Mouse (Mus musculus) CH12.LX (cell line): ENCODE results near the gene Ryk. TPM values are rescaled to one million over a fixed set of nuclear protein-coding genes. Genes with fewer than 3 reads are reported as not detected.

Experiments used
- DNase-seq: peaks from one replicate; pipeline ENCODE4 v3.0.0-alpha.2; 2013; ENCODE audit errors: extremely low read depth
- H3K27ac ChIP-seq: 2 replicates; pipeline ENCODE4 v1.5.1; 2012; ENCODE audit warnings: low read depth, mild to moderate bottlenecking, control low read depth, moderate library complexity; ENCODE audit not compliant: insufficient read depth
- H3K27me3 ChIP-seq: replicated peaks from 2 replicates; pipeline ENCODE3; 2012; ENCODE audit warnings: inconsistent platforms
- H3K36me3 ChIP-seq, 2 experiments: replicated peaks in 1 of 2; 2 replicates each; pipeline versions ENCODE3 to v1.6.1; 2012; ENCODE audit warnings: inconsistent platforms in 1 of 2, low read length in 1 of 2, mild to moderate bottlenecking in 1 of 2, mixed read lengths in 1 of 2, moderate library complexity in 1 of 2; ENCODE audit not compliant: control insufficient read depth in 1 of 2, insufficient read depth in 1 of 2
- H3K4me1 ChIP-seq, 2 experiments: 2 replicates each; pipeline ENCODE4 v1.6.1; 2012; ENCODE audit warnings: inconsistent platforms in 1 of 2, moderate library complexity in 1 of 2; ENCODE audit not compliant: insufficient read depth in 2 of 2, control insufficient read depth in 1 of 2
- H3K4me2 ChIP-seq: 2 replicates; pipeline ENCODE4 v1.6.1; 2012; ENCODE audit warnings: low read depth, mild to moderate bottlenecking, control low read depth; ENCODE audit not compliant: poor library complexity, insufficient read depth, severe bottlenecking
- H3K4me3 ChIP-seq, 3 experiments: fragments of 150-350 bp in 1 of 3; sonication (generic) in 1 of 3; replicated peaks in 1 of 3; 2 replicates each; pipeline versions ENCODE3 to v1.5.1; 2011 to 2012; ENCODE audit warnings: low read depth in 2 of 3, low read length in 2 of 3, mild to moderate bottlenecking in 2 of 3, moderate library complexity in 2 of 3, control low read depth in 1 of 3, improper control_type of control experiment in 1 of 3, inconsistent platforms in 1 of 3, mixed read lengths in 1 of 3; ENCODE audit not compliant: poor library complexity in 1 of 3
- H3K79me2 ChIP-seq: replicated peaks from 2 replicates; pipeline ENCODE4 v1.6.1; 2012; ENCODE audit warnings: mild to moderate bottlenecking, moderate library complexity; ENCODE audit not compliant: control insufficient read depth, poor library complexity, insufficient read depth, severe bottlenecking; ENCODE audit errors: extremely low read depth
- H3K9ac ChIP-seq: 2 replicates; pipeline ENCODE4 v1.6.1; 2012; ENCODE audit warnings: low read depth, mild to moderate bottlenecking, control low read depth, moderate library complexity; ENCODE audit not compliant: insufficient read depth
- H3K9me3 ChIP-seq: replicated peaks from 2 replicates; pipeline ENCODE3; 2012; ENCODE audit warnings: low read length, inconsistent platforms, mixed read lengths
- BHLHE40 ChIP-seq: IDR thresholded peaks from 2 replicates; pipeline ENCODE4 v1.6.1; 2011; ENCODE audit warnings: mild to moderate bottlenecking, low read depth, low read length, improper control_type of control experiment
- CTCF ChIP-seq, 2 experiments: IDR thresholded peaks in 1 of 2; conservative IDR thresholded peaks in 1 of 2; 2 replicates each; pipeline ENCODE4 v1.5.1; 2011 to 2012; ENCODE audit warnings: low read depth in 2 of 2, low read length in 2 of 2, improper control_type of control experiment in 1 of 2, inconsistent platforms in 1 of 2, mild to moderate bottlenecking in 1 of 2, moderate library complexity in 1 of 2
- ELF1 ChIP-seq: IDR thresholded peaks from 2 replicates; pipeline ENCODE4 v1.6.1; 2014; ENCODE audit warnings: low read depth, mild to moderate bottlenecking, inconsistent platforms, low read length, improper control_type of control experiment
- ETS1 ChIP-seq: conservative IDR thresholded peaks from 2 replicates; pipeline ENCODE4 v1.6.1; 2012; ENCODE audit warnings: low read depth, mild to moderate bottlenecking, inconsistent platforms, low read length, improper control_type of control experiment, moderate library complexity
- GABPA ChIP-seq: IDR thresholded peaks from 2 replicates; pipeline ENCODE4 v1.6.1; 2012; ENCODE audit warnings: low read depth, low read length, improper control_type of control experiment, inconsistent platforms; ENCODE audit not compliant: insufficient replicate concordance
- HCFC1 ChIP-seq: IDR thresholded peaks from 2 replicates; pipeline ENCODE4 v1.6.1; 2012; ENCODE audit warnings: low read depth, mild to moderate bottlenecking, inconsistent platforms, low read length, improper control_type of control experiment
- IRF4 ChIP-seq: IDR thresholded peaks from 2 replicates; pipeline ENCODE4 v1.6.1; 2014; ENCODE audit warnings: low read depth, mild to moderate bottlenecking, inconsistent platforms, low read length, improper control_type of control experiment
- MAX ChIP-seq: IDR thresholded peaks from 2 replicates; pipeline ENCODE4 v1.6.1; 2011; ENCODE audit warnings: low read length, improper control_type of control experiment
- MYC ChIP-seq: IDR thresholded peaks from 2 replicates; pipeline ENCODE4 v1.6.1; 2011; ENCODE audit warnings: low read depth, mild to moderate bottlenecking, improper control_type of control experiment, low read length
- PAX5 ChIP-seq: IDR thresholded peaks from 2 replicates; pipeline ENCODE4 v1.6.1; 2012; ENCODE audit warnings: low read length, inconsistent platforms, mixed read lengths
- RAD21 ChIP-seq: IDR thresholded peaks from 2 replicates; pipeline ENCODE4 v1.6.1; 2011; ENCODE audit warnings: low read depth, mild to moderate bottlenecking, low read length, improper control_type of control experiment, moderate library complexity
- RCOR1 ChIP-seq: conservative IDR thresholded peaks from 2 replicates; pipeline ENCODE4 v1.6.1; 2012; ENCODE audit warnings: low read depth, mild to moderate bottlenecking, inconsistent platforms, low read length, improper control_type of control experiment
- SIN3A ChIP-seq: IDR thresholded peaks from 2 replicates; pipeline ENCODE4 v1.6.1; 2012; ENCODE audit warnings: low read length, improper control_type of control experiment, inconsistent platforms
- SMC3 ChIP-seq: IDR thresholded peaks from 2 replicates; pipeline ENCODE4 v1.6.1; 2011; ENCODE audit warnings: low read depth, low read length, improper control_type of control experiment
- TCF12 ChIP-seq: IDR thresholded peaks from 2 replicates; pipeline ENCODE4 v1.6.1; 2014; ENCODE audit warnings: low read depth, mild to moderate bottlenecking, inconsistent platforms, low read length, improper control_type of control experiment
- USF2 ChIP-seq: conservative IDR thresholded peaks from 2 replicates; pipeline ENCODE4 v1.6.1; 2011; ENCODE audit warnings: low read depth, low read length, improper control_type of control experiment
- dilution Hi-C: fragments of 300-500 bp; cut with MboI; formaldehyde crosslinking; loops from 2 replicates; pipeline ENCODE4 v1.14.3; 2020; ENCODE audit warnings: low sequenced_read_pairs; ENCODE audit not compliant: extremely low pct_unique_long_range_greater_than_20kb, extremely low pct_ligation_motif_present
- in situ Hi-C: fragments of 300-500 bp; cut with MboI; formaldehyde crosslinking; loops from 3 replicates; pipeline ENCODE4 v1.14.3; 2019; ENCODE audit warnings: low sequenced_read_pairs, low pct_ligation_motif_present, low pct_unique_long_range_greater_than_20kb, mixed read lengths
- polyA plus RNA-seq: library from polyadenylated mRNA; unstranded; fragments of >175 nt; gene quantifications from 2 replicates; pipeline ENCODE4 v1.2.1, GENCODE M21; 2012; ENCODE audit warnings: low read depth; ENCODE audit not compliant: insufficient read length
- total RNA-seq, 2 experiments: library from RNA; depleted of rRNA; stranded (reverse); fragments of 300-350 nt in 1 of 2; fragments of >200 nt in 1 of 2; gene quantifications; 2 replicates each; pipeline ENCODE4 v1.2.3; 2012 to 2014

Gene Ryk
- total and polyA plus RNA-seq, 3 experiments, result 12.8 to 27.2 (median 21.4) TPM

DNA sequence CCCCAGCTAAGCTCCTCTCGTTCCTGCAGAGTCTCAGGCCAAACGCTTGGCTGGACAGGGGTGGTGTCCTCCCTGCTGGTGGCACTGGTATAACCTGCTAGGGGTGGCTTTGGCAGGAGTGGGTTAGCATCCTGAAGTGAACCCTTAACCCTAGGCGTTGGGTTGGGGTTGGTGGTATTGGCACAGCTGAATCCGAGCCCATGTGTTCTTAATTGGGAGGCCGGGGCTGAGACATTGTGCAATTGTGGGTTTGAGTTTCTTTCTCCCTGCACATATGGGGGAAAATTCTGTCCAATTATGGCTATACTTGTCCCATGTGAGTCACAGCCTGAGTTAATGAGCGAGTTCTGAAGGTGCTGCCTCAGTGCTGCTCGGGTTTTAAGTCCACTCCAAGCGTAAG lies 7.8 kb downstream of the Ryk start:
- DNase-seq, result no peak
- no peak for TF ChIP-seq USF2
- no peak for TF ChIP-seq ETS1
- no peak for TF ChIP-seq GABPA
- TF ChIP-seq PAX5, result no peak
- no peak for TF ChIP-seq RCOR1
- TF ChIP-seq TCF12, result no peak
- TF ChIP-seq, all 38 proteins: peak for 0
- no peak overlapping the region for H3K4me3 ChIP-seq
- H3K9me3 ChIP-seq, result no peaks in the 10 kb centered on the region
- no peak overlapping the region for H3K4me2 ChIP-seq
- in situ Hi-C loops (no loop called here), dilution Hi-C loops (no loop called here)
- no peaks in the 10 kb centered on the region; the same call in none of the 2 replicates for H3K79me2 ChIP-seq
- no peak overlapping the region for H3K9ac ChIP-seq
- no peak overlapping the region for H3K27ac ChIP-seq
- peaks cover 0 to 23% of the 10 kb centered on the region in 2 experiments; a peak in 2 of 4 replicates for H3K4me1 ChIP-seq
- H3K36me3 ChIP-seq, result no peaks in the 10 kb centered on the region
- no peaks in the 10 kb centered on the region for H3K27me3 ChIP-seq

DNA sequence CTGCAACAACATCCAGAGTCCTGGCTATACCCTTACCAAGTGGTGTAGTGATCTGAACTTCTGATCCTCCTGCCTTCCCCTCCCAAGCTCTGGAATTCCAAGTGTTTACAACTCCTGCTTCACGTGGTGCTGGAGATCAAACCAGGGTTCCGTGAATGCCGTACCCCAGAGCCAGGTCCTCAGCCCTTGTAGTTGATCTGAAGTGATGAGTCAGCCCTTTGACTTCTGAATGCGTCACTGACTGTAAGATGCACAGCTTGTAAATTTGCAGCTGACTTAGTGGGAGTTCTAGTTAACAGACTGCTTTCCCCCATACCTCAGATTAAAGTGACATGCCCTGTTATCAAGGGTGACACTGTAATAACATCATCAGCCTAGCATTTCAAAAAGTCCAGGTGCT lies 8.9 kb downstream of the Ryk start:
- in situ Hi-C loops, result no loop called here
- H3K4me1 ChIP-seq, result peaks cover 2 to 27% of the 10 kb centered on the region in 2 experiments; a peak in 2 of 4 replicates
- dilution Hi-C loops, result no loop called here
- H3K79me2 ChIP-seq, result no peaks in the 10 kb centered on the region; the same call in none of the 2 replicates
- no peaks in the 10 kb centered on the region for H3K9me3 ChIP-seq
- no peaks in the 10 kb centered on the region for H3K36me3 ChIP-seq
- no peak overlapping the region for H3K9ac ChIP-seq
- no peak overlapping the region for H3K27ac ChIP-seq
- no peaks in the 10 kb centered on the region for H3K27me3 ChIP-seq
- TF ChIP-seq BHLHE40 (no peak), SMC3 (no peak), ELF1 (no peak), GABPA (no peak), CTCF (conservative IDR thresholded peaks at IDR 0.05 in 1 of 2, IDR thresholded peaks at IDR 0.05 in 1 of 2; ENCODE audit: low read depth in 2 of 2, low read length in 2 of 2) (no peak), IRF4 (no peak), MAX (no peak), HCFC1 (no peak), RAD21 (no peak), PAX5 (no peak), MYC (no peak), SIN3A (no peak)
- H3K4me3 ChIP-seq, result no peak overlapping the region
- DNase-seq, result no peak
- H3K4me2 ChIP-seq, result no peak overlapping the region
